Mouse (Mus musculus): ENCODE results near the gene Peli2.

DNA sequence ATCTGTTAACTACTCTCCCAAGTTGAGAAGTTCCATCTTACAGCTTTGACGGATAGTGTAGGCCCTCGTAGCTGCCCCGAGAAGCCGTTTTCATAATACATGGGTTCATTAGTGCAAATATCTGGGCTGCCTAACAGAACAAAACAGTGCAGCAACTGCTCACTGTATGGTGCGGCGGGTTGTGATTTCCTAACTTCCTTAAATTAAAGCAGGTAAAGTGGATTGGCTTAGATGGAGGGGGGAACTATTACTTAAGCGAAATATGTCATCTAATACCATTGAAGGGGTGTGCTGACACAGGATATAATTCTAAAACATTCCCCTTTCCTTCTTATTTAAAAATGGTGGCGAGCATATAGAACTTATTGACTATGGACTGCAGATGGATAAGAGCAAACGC is 101.4 kb downstream of the Peli2 start:
- TF ChIP-seq CTCF (IDR thresholded peaks at IDR 0.05; ENCODE audit: low read depth) (no peak), EP300 (optimal IDR thresholded peaks at IDR 0.05) (no peak)

Data from stomach, postnatal 0 days (tissue).